Mouse (Mus musculus): ENCODE measurements around the gene Dst. TPM values are rescaled to one million over a fixed set of nuclear protein-coding genes. Genes with fewer than 3 reads are reported as not detected.

The Dst gene
- total RNA-seq, 2 experiments from 2014 or later, result 238 TPM

- DNase-seq, result no peak
Measured at GRCm38 (mm10) chr1:33932196-33932595, 24.2 kb downstream of the Dst start.

GRCm38 (mm10) chr1:33932845-33933499, 24.9 kb downstream of the Dst start:
- no peak for DNase-seq

- DNase-seq, result no peak
Measured at GRCm38 (mm10) chr1:33935946-33936345, 27.9 kb downstream of the Dst start.

GRCm38 (mm10) chr1:33939828-33940227, 31.8 kb downstream of the Dst start:
- DNase-seq, result no peak

GRCm38 (mm10) chr1:33940364-33940928, 32.4 kb downstream of the Dst start:
- no peak for DNase-seq

GRCm38 (mm10) chr1:33942638-33943037, 34.6 kb downstream of the Dst start:
- no peak for DNase-seq

- no peak for DNase-seq
Measured at GRCm38 (mm10) chr1:33943943-33944342, 35.9 kb downstream of the Dst start.

GRCm38 (mm10) chr1:33944977-33945750, 37.1 kb downstream of the Dst start:
- peak; percentile 84 for DNase-seq

- no peak for DNase-seq
Measured at GRCm38 (mm10) chr1:33945756-33946155, 37.7 kb downstream of the Dst start.

GRCm38 (mm10) chr1:33946601-33947395, 38.8 kb downstream of the Dst start:
- DNase-seq, result peak; percentile 67

- DNase-seq, result peak; percentile 34
Measured at GRCm38 (mm10) chr1:33947838-33948237, 39.8 kb downstream of the Dst start.

- no peak for DNase-seq
Measured at GRCm38 (mm10) chr1:33948511-33948910, 40.5 kb downstream of the Dst start.

- no peak for DNase-seq
Measured at GRCm38 (mm10) chr1:33955626-33956025, 47.6 kb downstream of the Dst start.

GRCm38 (mm10) chr1:33960439-33960838, 52.4 kb downstream of the Dst start:
- no peak for DNase-seq

- DNase-seq, result peak; percentile 69
Measured at GRCm38 (mm10) chr1:33964643-33965042, 56.6 kb downstream of the Dst start.

- DNase-seq, result no peak
Measured at GRCm38 (mm10) chr1:33965824-33966223, 57.8 kb downstream of the Dst start.

- peak; percentile 28 for DNase-seq
Measured at GRCm38 (mm10) chr1:33966328-33966727, 58.3 kb downstream of the Dst start.

GRCm38 (mm10) chr1:33967206-33967605, 59.2 kb downstream of the Dst start:
- no peak for DNase-seq

GRCm38 (mm10) chr1:33969910-33970309, 61.9 kb downstream of the Dst start:
- no peak for DNase-seq

GRCm38 (mm10) chr1:33974401-33974800, 66.4 kb downstream of the Dst start:
- DNase-seq, result no peak

GRCm38 (mm10) chr1:33975333-33975732, 67.3 kb downstream of the Dst start:
- no peak for DNase-seq

GRCm38 (mm10) chr1:33977832-33978231, 69.8 kb downstream of the Dst start:
- no peak for DNase-seq

- no peak for DNase-seq
Measured at GRCm38 (mm10) chr1:33980420-33980819, 72.4 kb downstream of the Dst start.
